Mouse (Mus musculus): ENCODE measurements around the gene Rxrg.

Gene Rxrg

DNA sequence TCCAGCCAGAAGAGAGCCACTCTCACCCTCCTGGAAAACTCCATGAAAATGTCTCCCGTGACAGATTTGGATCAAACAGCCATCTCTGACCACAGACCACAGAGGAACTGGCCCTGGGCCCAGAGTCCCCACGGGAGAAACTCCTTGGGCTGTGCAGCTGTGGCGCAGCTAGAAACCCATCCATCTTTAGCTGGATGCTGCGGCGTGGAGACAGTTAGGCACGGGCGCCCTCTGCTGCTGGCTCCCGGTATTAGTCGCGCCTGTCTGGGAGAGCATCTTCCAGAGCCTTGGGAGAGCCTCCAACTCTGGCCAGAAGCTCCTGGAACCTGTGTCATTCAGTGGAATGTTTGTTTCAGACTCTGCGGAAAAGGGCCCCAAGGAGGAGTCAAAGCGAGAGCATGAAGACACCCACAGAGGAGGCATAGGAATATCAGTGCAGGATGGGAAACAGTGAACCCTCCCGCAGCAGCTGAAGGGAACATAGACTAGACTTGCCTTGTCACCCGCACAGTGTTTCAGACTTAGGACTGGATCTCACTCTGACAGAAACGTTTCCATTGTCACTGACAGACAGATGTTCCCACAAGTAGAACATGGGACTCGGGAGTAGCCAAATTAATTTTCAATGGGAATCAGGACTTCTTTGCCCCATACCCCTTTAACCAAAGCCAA, 46.8 kb downstream of the Rxrg start:
- peak; percentile 88 for DNase-seq (ENCODE audit: low spot score)

DNA sequence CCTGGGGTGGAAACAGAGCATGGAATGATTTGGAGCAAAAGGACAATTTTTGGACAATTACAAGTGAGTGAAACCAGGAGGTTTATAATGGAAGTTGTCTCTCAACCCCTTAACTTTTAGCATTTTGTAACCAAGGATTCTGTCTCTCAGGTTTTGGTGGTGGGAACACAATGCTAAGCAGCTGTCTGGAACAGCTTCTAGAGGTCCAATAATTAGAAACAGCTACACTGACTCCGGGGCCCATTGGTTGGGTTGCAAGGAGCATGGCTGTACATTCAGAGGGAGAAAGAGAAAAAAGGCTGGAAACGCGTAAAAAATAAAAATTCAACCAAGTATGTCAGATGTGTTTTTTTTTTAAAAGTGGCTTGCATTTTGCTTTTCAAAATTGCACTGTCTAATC, 50.5 kb downstream of the Rxrg start:
- no peak for DNase-seq (ENCODE audit: low spot score)

DNA sequence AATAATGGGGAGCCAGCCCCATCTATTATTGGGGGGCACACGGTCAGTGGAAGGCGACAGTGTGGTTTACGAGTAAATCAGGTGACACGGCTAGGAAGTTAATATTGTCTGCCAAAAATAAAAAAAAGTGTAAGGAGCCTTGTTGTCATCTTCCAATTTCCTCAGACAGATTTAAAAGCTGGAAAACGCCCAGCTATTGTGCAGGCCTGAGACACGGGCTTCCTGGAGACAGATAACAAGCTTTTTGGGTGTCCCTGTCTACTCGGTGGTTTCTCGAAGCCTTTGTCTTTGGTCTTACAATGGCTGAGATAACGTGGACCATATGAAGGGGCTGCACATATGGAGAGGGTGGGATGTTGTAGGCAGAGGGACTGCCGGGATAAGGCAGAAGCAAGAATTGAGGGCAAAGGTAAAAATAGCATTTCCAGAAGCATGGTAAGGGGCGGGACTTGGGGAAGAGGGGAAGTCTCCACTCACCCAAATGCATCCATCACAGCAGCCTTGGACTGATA, 51.0 kb downstream of the Rxrg start:
- no peak for DNase-seq (ENCODE audit: low spot score)

DNA sequence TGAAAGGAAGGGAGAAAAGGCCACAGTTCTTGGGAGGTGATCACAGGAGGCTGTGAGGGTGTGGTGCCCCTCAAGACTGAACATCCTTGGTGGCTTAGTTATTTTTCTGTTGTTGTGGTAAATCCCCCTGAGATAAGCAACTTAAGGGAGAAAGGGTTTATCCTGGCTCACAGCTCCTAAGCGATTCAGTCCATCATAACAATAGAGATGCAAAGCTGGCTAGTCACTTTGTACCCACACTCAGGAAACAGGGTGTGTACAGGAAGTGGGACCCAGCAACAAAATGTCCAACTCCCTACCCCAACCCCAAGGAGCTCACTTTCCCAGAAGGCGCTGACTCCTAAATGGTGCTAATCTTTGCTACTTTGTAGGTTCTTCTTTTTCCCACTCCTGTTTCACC, 54.2 kb downstream of the Rxrg start:
- DNase-seq (ENCODE audit: low spot score) = no peak

DNA sequence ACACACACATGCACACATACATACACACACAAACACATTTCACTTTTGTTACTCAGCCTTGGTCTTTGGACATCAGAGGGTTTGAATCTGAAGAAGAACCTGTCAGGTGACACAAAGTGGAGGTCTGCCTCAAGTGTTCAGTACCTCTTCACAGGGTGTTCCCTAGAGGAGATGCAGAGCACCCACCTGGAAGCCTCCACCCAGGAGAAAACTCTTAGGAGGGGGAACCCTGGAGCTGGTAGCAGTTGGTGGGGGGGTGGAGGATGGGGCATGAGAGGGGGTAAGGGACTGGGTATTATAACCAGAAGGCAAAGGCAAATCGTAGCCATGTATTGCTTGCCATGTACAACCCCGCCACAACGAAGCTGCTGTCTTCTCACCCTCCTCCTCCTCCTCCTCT, 60.9 kb downstream of the Rxrg start:
- DNase-seq (ENCODE audit: low spot score) = no peak

DNA sequence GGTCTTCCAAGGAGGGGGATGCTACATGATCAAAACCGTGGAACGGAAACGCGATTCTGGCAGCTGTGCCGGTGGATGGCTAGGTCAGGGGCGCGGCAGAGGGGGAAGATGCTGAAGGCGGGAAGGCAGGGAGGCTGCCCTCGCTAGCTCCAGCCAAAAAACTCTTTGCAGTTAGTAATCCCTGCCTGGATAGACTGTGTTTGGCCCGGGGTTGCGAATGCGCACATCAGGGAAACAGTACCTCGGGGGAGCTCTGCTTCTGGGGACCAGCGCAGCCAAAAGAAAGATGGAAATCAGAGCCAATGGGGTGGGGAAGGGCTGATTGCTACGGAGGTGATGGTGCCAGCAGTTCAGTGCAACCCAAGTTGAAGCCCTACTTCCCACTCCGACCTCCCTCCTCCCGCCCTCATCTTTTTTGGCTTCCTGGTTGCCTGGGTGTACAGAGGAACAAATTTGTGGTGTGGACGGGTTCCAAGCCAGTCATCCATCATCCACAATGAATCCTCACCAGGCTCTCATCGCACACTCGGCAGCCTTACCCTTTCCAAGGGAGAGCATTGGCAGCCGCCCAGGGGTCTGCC, 62.4 kb downstream of the Rxrg start:
- peak; percentile 24 for DNase-seq (ENCODE audit: low spot score)

DNA sequence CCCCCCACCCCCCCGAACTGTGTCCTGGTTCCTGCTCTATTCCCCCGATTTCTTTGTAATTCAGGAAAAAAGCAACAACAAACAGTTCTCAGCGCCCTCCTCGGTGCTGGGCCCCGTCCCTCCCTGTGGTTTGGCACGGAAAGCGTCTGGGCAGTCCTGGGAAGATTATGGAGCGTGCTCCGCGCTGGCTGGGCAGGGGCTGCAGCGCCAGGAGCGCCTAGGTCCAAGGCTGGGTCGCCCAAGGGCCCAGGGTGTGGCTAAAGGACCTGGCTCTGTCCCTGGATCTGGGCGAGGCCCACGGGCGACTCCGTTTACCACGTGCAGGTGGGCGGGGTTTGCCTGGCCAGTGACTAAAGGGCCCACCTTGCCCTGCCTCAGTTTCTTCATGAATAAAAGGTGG, 62.9 kb downstream of the Rxrg start:
- no peak for DNase-seq (ENCODE audit: low spot score)

DNA sequence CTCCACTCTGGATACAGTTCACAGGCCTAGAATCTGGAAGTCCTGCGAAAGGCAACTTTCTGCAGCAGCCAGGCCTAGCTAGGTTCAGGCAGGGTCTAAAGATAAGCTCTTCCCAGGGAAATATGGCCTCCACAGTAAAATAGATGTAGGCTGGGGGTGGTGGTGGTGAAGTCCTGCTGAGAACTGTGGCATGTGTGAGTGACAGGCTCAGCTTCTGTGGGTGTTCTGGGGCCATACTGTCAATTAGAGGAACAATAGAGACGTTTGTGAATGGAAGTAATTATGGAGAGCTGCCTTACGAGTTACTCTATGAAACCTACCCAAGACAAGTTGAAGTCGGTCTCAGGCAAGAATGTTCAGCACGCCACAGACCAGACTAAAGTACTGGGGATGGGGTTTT, 65.0 kb downstream of the Rxrg start:
- DNase-seq (ENCODE audit: low spot score) = no peak

DNA sequence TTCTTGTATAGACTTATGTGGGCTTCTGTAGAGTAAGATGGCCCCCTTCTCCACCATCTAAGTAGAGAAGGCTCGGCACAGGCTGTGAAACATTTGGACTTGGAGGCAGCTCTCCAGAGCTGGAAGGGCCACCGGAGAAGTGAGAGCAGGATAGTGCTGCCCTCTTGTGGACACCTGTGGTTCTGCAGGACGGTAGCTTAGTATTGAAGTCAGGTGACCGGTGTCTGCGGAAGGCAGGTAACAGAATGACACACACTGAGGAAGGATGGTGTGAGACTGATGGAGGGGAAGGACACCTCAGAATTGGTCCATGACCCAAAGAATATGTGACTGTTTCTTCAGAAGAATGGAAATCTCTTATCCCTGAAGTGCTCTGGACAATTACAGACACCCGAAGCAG, 71.6 kb downstream of the Rxrg start:
- peak; percentile 46 for DNase-seq (ENCODE audit: low spot score)

DNA sequence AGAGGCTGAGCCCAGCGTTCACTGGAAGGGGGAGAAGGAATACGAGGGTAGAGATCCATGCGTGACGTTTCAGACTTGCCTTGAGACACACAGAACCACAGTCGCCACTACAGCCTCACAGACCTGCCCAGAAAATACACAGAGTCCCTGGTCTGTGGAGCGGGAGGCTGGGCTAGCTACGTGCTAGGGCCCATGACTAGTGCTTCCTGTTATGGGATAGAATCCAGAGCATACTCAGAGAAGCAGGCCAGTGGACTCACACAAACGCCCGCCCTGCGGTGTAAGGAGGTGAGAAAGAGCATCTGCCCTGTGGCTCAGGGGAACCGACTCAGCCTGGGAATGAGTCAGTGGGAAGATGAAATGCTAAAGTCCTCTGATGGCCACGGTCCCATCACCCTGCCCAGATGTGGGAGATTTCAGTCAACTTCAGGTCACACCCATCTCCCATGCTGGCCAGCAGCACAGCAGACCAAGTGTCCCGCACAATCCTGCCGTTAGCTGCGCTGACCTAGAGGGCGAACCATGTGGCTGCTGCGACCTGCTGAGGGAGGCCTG, 74.3 kb downstream of the Rxrg start:
- no peak for DNase-seq (ENCODE audit: low spot score)

DNA sequence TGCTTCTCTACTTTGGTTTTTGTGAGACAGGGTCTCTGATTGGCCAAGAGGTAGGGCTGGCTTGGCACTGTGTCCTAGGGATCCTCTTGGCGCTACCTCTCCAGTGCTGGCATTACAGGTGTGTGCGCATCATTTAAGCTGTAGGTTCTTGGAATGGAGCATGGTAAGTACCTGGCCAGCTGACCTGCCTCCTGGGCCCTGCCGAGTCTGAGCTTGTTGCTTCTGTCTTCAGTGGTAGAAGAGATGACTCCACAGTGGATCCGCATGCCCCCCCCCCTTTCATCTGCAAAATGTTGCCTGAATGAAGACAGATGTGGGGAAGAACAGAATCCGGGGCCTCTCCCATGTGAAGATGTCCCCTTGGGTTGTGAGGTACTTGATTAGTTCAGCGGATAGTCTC, 80.9 kb downstream of the Rxrg start:
- DNase-seq (ENCODE audit: low spot score) = no peak

DNA sequence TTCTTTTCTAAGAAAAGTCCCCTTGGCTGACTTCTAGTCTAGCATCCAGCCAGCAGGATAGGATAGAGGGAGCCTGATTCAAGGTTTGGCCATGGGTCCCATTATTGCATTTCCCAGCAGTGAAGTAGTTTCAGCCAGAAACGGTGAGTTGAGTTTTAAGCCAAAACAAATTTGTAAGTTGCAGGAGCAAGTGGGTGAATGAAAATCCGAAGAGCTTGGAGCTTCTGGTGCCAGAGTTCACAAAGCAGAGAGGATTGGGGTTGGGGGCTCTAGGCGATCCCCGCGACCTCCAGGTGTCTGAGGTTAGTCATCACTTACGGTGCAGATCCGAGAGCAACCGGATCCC, 89.8 kb downstream of the Rxrg start:
- DNase-seq (ENCODE audit: low spot score) = no peak

DNA sequence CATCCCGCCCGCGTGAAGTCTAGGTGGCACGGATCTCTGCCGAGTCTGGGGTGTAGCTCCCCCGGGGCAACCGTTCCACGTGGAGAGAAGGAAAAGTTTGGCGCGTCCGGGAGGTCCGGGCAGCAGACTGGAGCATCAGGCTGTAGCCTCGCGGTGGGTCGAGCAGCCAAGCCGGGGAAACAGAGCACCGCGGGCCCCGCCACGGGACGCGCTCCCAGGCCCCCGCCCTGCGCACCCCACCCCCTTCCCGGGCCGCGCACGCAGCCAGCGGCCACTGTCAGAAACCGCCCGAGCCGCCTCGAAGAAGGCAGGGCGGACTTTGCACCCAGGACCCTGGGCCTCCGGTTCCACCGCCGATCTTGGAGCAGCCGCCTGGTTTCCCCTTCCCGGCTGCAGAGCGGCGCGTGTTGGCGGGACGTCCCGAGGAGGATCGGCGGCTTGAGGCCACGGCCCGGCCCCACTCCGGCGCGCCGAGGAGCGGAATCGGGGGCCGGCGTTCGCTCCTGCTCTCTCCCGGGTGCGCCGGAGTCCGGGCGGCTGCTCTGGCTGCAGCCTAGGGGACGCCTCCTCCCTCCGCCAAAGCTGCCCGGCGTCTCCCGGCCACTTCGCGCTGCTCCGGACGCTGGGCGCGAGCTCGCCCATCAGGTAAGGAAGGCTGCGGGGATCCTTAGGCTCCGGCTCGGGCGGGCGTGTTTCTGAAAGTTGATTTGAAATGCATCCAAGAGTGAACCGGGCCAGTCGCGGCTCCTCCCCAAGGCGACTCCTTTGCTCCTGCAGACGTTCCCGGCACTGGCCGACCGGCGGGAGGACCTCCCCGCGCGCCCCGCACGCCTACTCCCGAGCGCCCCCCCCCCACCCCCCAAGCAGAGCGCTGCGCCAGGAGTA, 90.4 kb downstream of the Rxrg start:
- no peak for DNase-seq (ENCODE audit: low spot score)

DNA sequence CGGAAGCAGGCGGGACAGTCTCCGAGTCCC, 90.9 kb downstream of the Rxrg start, which contains the start of gene Lmx1a:
Lmx1a (plus strand) TSS at position 6 of the 30 bp plus-strand sequence.
- DNase-seq (ENCODE audit: low spot score) = no peak
